Mouse (Mus musculus): ENCODE results near the gene Acta2.
"Not testable (repeated sequence)": the region's sequence is repeated elsewhere in the genome, so short reads cannot be mapped to it uniquely, and the experiment has no call there.

Acta2 gene

GRCm38 (mm10) chr19:34220732-34221380 is 34.5 kb downstream of the Acta2 start:
- DNase-seq (ENCODE audit: inconsistent ontology term): no peak

- no peak for DNase-seq (ENCODE audit: inconsistent ontology term)
Measured at GRCm38 (mm10) chr19:34219260-34219968, 36.0 kb downstream of the Acta2 start.

GRCm38 (mm10) chr19:34217761-34218160 is 37.6 kb downstream of the Acta2 start:
- no peak for DNase-seq (ENCODE audit: inconsistent ontology term)

GRCm38 (mm10) chr19:34216956-34217355 is 38.4 kb downstream of the Acta2 start:
- no peak for DNase-seq (ENCODE audit: inconsistent ontology term)

- no peak for DNase-seq (ENCODE audit: inconsistent ontology term)
Measured at GRCm38 (mm10) chr19:34214136-34214535, 41.3 kb downstream of the Acta2 start.

- no peak for DNase-seq (ENCODE audit: inconsistent ontology term)
Measured at GRCm38 (mm10) chr19:34213251-34213645, 42.1 kb downstream of the Acta2 start.

GRCm38 (mm10) chr19:34212489-34213250 is 42.7 kb downstream of the Acta2 start:
- DNase-seq (ENCODE audit: inconsistent ontology term): no peak

- no peak for DNase-seq (ENCODE audit: inconsistent ontology term)
Measured at GRCm38 (mm10) chr19:34210841-34211240, 44.5 kb downstream of the Acta2 start.

GRCm38 (mm10) chr19:34209930-34210581 is 45.3 kb downstream of the Acta2 start:
- DNase-seq (ENCODE audit: inconsistent ontology term): no peak

- DNase-seq (ENCODE audit: inconsistent ontology term): no peak
Measured at GRCm38 (mm10) chr19:34209031-34209430, 46.4 kb downstream of the Acta2 start.

GRCm38 (mm10) chr19:34206760-34207440 is 48.5 kb downstream of the Acta2 start:
- peak; percentile 51 for DNase-seq (ENCODE audit: inconsistent ontology term)

GRCm38 (mm10) chr19:34206128-34206527 is 49.3 kb downstream of the Acta2 start:
- DNase-seq (ENCODE audit: inconsistent ontology term): not testable (repeated sequence)

- DNase-seq (ENCODE audit: inconsistent ontology term): no peak
Measured at GRCm38 (mm10) chr19:34202668-34203067, 52.7 kb downstream of the Acta2 start.

- no peak for DNase-seq (ENCODE audit: inconsistent ontology term)
Measured at GRCm38 (mm10) chr19:34199488-34199887, 55.9 kb downstream of the Acta2 start.

GRCm38 (mm10) chr19:34198901-34199300 is 56.5 kb downstream of the Acta2 start:
- no peak for DNase-seq (ENCODE audit: inconsistent ontology term)

- DNase-seq (ENCODE audit: inconsistent ontology term): peak; percentile 52
Measured at GRCm38 (mm10) chr19:34198066-34198465, 57.3 kb downstream of the Acta2 start.

GRCm38 (mm10) chr19:34195031-34195430 is 60.4 kb downstream of the Acta2 start:
- no peak for DNase-seq (ENCODE audit: inconsistent ontology term)

- no peak for DNase-seq (ENCODE audit: inconsistent ontology term)
Measured at GRCm38 (mm10) chr19:34194132-34194745, 61.2 kb downstream of the Acta2 start.

- no peak for DNase-seq (ENCODE audit: inconsistent ontology term)
Measured at GRCm38 (mm10) chr19:34193683-34194082, 61.7 kb downstream of the Acta2 start.

GRCm38 (mm10) chr19:34193149-34193548 is 62.2 kb downstream of the Acta2 start:
- peak; percentile 36 for DNase-seq (ENCODE audit: inconsistent ontology term)
